Mouse (Mus musculus) activated CD4-positive, CD25-positive, alpha-beta regulatory T cell, adult 9 weeks (primary cell): ENCODE data around the gene Rdh9. TPM values are rescaled to one million over a fixed set of nuclear protein-coding genes. Genes with fewer than 3 reads are reported as not detected.

Experiments used
- polyA plus RNA-seq: library from polyadenylated mRNA; unstranded; fragments of 100-300 nt; shearing (Covaris generic); gene quantifications from one replicate; pipeline ENCODE4 v1.2.1, GENCODE M21; 2017

Rdh9 gene
- not detected for polyA plus RNA-seq

DNA sequence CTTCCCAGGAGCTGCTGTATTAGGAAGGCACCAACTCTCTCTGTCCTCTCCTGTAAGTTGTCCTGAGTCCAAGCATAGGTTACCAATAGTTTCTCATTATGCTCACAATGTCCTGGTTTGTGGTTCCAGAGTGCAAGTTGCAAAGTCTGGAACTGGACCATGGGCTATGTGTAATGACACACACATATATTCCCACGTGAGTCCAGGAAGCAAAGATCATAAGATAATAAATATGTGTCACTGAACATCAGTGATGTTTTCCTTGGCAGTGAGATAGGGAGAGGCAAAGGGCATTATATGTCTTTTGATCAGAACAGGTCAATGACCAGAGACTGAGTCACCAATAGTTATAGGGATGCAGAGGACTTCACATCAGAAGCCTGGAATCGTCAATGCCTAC lies at the start of gene Rdh9:
Gene Rdh9, plus strand, starts transcription at position 376 of the 400 bp plus-strand sequence.

DNA sequence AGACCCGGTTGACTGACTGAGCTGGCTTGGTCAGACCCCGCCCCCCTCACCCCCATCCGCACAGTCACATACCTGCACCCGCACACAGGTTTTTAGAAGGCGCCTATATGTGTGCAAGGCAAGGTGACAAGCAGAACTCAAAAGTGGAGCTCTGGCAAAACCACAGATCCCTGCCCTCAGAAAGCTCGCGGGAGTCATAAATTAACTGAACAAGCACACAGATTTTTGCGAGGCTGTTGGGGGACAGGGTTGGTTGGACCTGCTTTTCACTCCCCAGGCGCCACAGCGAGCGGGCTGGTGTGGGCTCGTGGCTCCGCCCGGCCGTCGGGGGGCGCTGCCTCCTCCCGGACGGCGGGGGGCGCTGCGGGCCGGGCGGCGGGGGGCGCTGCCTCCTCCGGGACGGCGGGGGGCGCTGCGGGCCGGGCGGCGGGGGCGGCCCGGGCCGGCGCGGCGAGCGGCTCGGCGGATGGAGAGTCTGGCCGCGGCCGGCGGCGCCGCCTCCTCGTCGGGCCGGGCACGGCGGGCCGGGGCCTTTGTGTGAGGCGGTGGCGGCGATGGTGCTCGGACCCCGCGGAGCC lies 37.0 kb upstream of the Rdh9 start, which contains the start of gene Zbtb39:
Gene Zbtb39, plus strand, starts transcription at position 456 of the 578 bp plus-strand sequence.

DNA sequence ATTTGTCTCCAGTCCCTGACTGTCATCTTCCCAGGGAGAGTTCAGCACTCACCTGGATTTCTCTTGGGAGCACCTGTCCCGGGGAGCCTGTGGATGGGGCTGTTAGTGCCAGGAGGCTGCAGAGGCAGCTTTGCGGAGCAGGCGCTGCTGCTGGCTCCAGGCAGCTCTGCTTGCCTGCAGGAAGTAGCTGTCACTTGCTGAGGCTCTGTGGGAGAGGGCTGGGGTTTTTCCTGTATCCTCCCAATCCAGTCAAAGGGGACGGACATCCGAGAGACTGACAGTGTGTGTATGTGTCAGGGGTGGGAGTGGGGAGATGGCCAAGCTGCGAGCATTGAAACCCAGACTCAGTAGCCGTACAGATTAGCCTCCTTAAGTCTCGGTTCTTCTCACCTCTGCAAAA lies 24.6 kb upstream of the Rdh9 start, which contains the start of gene Gpr182:
Gene Gpr182, minus strand, starts transcription at position 185 of the 400 bp plus-strand sequence.

DNA sequence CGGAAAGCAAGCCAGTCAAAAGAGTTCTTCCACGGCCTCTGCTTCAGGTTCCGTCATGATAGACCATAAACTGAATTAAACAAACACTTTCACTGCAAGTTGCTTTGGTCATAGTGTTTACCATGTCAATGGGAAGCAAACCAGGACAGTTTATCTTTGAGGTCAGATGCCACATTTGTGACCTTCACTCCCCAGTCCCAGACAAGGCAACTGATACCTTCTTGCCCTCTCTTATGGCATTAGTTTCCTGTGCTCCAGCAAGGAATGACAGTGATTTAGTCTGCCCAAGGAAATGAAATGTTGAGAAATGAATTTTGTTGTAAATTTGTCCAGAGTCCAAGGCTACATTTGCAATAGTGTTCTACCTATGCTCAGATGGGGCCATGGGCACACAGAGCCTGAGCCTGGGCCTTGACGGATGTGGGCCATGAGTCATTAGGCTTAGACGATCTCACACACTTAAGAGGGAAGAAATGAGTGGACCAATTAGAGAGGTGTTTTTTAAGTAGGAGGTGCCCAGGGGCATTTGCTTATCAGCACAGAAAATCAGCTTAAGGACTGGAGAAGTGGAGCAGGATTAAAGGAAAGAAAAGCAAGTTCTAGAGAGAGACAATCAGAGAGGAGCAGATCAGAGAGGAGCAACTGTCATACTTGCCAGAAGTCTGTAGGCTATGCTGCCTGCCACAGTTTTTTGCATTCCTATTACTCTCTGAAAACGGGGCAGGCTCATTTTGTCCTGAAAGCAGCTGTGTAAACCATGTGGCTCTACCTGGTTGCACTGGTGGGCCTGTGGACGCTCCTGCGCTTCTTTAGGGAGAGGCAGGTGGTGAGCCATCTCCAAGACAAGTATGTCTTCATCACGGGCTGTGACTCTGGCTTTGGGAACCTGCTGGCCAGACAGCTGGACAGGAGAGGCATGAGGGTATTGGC lies 16.7 kb upstream of the Rdh9 start, which contains the start of the genes Rdh1 and Rdh16f1:
Gene Rdh1, plus strand, starts transcription at position 541 of the 930 bp plus-strand sequence.
Gene Rdh16f1, plus strand, starts transcription at position 607 of the 930 bp plus-strand sequence.

DNA sequence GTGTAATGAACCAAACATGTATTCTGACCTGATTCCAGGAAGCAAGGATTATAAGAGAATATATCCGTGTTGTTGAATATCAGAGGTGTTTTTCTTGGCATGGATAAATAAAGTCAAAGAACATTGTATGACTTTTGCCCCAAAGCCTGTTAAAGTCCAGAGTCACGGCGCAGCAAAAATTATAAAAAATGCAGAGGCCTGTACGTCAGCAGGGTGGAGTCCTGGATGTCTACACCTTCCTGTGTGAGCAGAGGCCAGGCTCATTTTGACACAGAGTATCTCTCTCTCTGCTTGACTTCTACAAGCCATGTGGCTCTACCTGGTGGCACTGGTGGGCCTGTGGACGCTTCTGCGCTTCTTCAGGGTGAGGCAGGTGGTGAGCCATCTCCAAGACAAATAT lies 24.7 kb downstream of the Rdh9 start, which contains the start of gene Rdh16:
Gene Rdh16, plus strand, starts transcription at position 262 of the 400 bp plus-strand sequence.

Other genes starting within 250 kb of the Rdh9 start
- not detected for gene Nxph4, start 241.8 kb upstream of the Rdh9 start, polyA plus RNA-seq
- 1.4 TPM for gene Lrp1, start 155.2 kb upstream of the Rdh9 start, polyA plus RNA-seq
- 291 TPM for gene Stat6, start 133.4 kb upstream of the Rdh9 start, polyA plus RNA-seq
- gene Nemp1, start 109.5 kb upstream of the Rdh9 start, polyA plus RNA-seq = 13.9 TPM
- 73.1 TPM for gene Nab2, start 107.8 kb upstream of the Rdh9 start, polyA plus RNA-seq
- gene Myo1a, start 71.2 kb upstream of the Rdh9 start, polyA plus RNA-seq = 0.11 TPM
- not detected for gene Tac2, start 51.9 kb upstream of the Rdh9 start, polyA plus RNA-seq
- 0.28 TPM for gene Zbtb39, start 36.8 kb upstream of the Rdh9 start, polyA plus RNA-seq
- 0.09 TPM for gene Gpr182, start 24.7 kb upstream of the Rdh9 start, polyA plus RNA-seq
- gene Rdh1, start 16.7 kb upstream of the Rdh9 start, polyA plus RNA-seq = 0.17 TPM
- gene Rdh16f1, start 16.6 kb upstream of the Rdh9 start, polyA plus RNA-seq = 0.13 TPM
- not detected for gene Rdh16, start 24.8 kb downstream of the Rdh9 start, polyA plus RNA-seq
- gene Rdh19, start 73.5 kb downstream of the Rdh9 start, polyA plus RNA-seq = not detected
- gene Rdh16f2, start 90.1 kb downstream of the Rdh9 start, polyA plus RNA-seq = not detected
- not detected for gene Rdh7, start 112.4 kb downstream of the Rdh9 start, polyA plus RNA-seq
- gene Sdr9c7, start 122.1 kb downstream of the Rdh9 start, polyA plus RNA-seq = not detected
- not detected for gene Hsd17b6, start 231.2 kb downstream of the Rdh9 start, polyA plus RNA-seq
- 20.3 TPM for gene Prim1, start 238.8 kb downstream of the Rdh9 start, polyA plus RNA-seq